Mouse (Mus musculus) heart, postnatal 0 days (tissue): ENCODE data around the gene Cnn2. TPM values are rescaled to one million over a fixed set of nuclear protein-coding genes. Genes with fewer than 3 reads are reported as not detected.
"Not testable (repeated sequence)": the region's sequence is repeated elsewhere in the genome, so short reads cannot be mapped to it uniquely, and the experiment has no call there.

Source experiments
- ATAC-seq: fragments of 200-750 bp; cut with Nextera tagmentation; 2 replicates; pipeline ENCODE4 v1.8.0; 2017; ENCODE audit warnings: low read depth, moderate number of reproducible peaks, moderate library complexity; ENCODE audit not compliant: insufficient read depth
- DNase-seq: peaks from one replicate; pipeline ENCODE4 v3.0.0-alpha.2; 2016; ENCODE audit warnings: low spot score
- H3K27ac ChIP-seq: fragments of 300-500 bp; sonication (generic); 2 replicates; pipeline ENCODE4 v1.5.1; 2014; ENCODE audit warnings: low read depth, mild to moderate bottlenecking
- H3K27me3 ChIP-seq: fragments of 300-500 bp; sonication (generic); 2 replicates; pipeline ENCODE4 v1.6.1; 2014; ENCODE audit warnings: low read length, mixed read lengths; ENCODE audit not compliant: control insufficient read depth, insufficient read depth
- H3K36me3 ChIP-seq: fragments of 300-500 bp; sonication (generic); replicated peaks from 2 replicates; pipeline ENCODE4 v1.6.1; 2014; ENCODE audit warnings: low read length, mixed read lengths; ENCODE audit not compliant: control insufficient read depth, insufficient read depth
- H3K4me1 ChIP-seq: fragments of 300-500 bp; sonication (generic); 2 replicates; pipeline ENCODE4 v1.6.1; 2014; ENCODE audit warnings: antibody characterized with exemption; ENCODE audit not compliant: control insufficient read depth, insufficient read depth
- H3K4me2 ChIP-seq: fragments of 300-500 bp; sonication (generic); 2 replicates; pipeline ENCODE4 v1.6.1; 2014; ENCODE audit warnings: low read depth, mild to moderate bottlenecking, low read length, moderate library complexity
- H3K4me3 ChIP-seq: fragments of 300-500 bp; sonication (generic); 2 replicates; pipeline ENCODE4 v1.5.1; 2014; ENCODE audit warnings: low read depth, low read length
- H3K9ac ChIP-seq: fragments of 300-500 bp; sonication (generic); replicated peaks from 2 replicates; pipeline ENCODE4 v1.6.1; 2014; ENCODE audit warnings: low read depth, low read length, mixed read lengths
- H3K9me3 ChIP-seq: fragments of 300-500 bp; sonication (generic); replicated peaks from 2 replicates; pipeline ENCODE4 v1.6.1; 2016; ENCODE audit warnings: low read length; ENCODE audit not compliant: control insufficient read depth
- CTCF ChIP-seq: IDR thresholded peaks from 2 replicates; pipeline ENCODE4 v1.5.1; 2016; ENCODE audit warnings: antibody characterized with exemption, control low read depth, low read depth
- EP300 ChIP-seq: IDR thresholded peaks from 2 replicates; pipeline ENCODE4 v1.6.1; 2016; ENCODE audit warnings: antibody characterized with exemption, low read depth
- WGBS: fragments of 180-500 bp; shearing (Covaris S2); extraction: QIAGEN DNeasy Blood & Tissue Kit; methylation state at CpG from one replicate; pipeline ENCODE4 v1.1.7; 2014; 5-methylcytosine and 5-hydroxymethylcytosine counted together
- polyA plus RNA-seq: library from polyadenylated mRNA; unstranded; fragments of >200 nt; fragmentation: Nextera tagmentation; extraction: Ambion mirVana; gene quantifications from 2 replicates; pipeline ENCODE4 v1.2.1, GENCODE M21; 2015
- total RNA-seq: library from RNA; depleted of rRNA; stranded (reverse); fragments of >200 nt; gene quantifications from 2 replicates; pipeline ENCODE4 v1.2.3, GENCODE M21; 2014; ENCODE audit warnings: low replicate concordance

Cnn2 gene
- total and polyA plus RNA-seq, 2 experiments from 2014 or later = 142 to 149 TPM

- Histone ChIP-seq H3K9ac (no peak overlapping the region), H3K4me2 (no peak overlapping the region), H3K9me3 (no peaks in the 10 kb centered on the region), H3K36me3 (no peaks in the 10 kb centered on the region), H3K27me3 (no peaks in the 10 kb centered on the region), H3K4me1 (0 out of 2 replicates have a peak, but pooled peaks cover 7% of the 10 kb centered on the region), H3K27ac (no peak overlapping the region), H3K4me3 (no peak overlapping the region)
- 40% methylated on average over 4 of the region's 4 CpGs for WGBS
- ATAC-seq (no peak), DNase-seq (no peak)
- TF ChIP-seq EP300 = no peak
- TF ChIP-seq CTCF = no peak
These were observed 31.7 kb upstream of the Cnn2 start for GRCm38 (mm10) chr10:79956643-79957154.

- WGBS = 15% methylated on average over 21 of the region's 21 CpGs
These were observed 30.1 kb upstream of the Cnn2 start for GRCm38 (mm10) chr10:79958140-79958816.

GRCm38 (mm10) chr10:79959412-79959811 is 29.0 kb upstream of the Cnn2 start:
- H3K9ac ChIP-seq, H3K27me3 ChIP-seq, H3K9me3 ChIP-seq, ATAC-seq, DNase-seq, H3K4me1 ChIP-seq: not testable (repeated sequence)
- Histone ChIP-seq H3K36me3 (peaks cover 25% of the 10 kb centered on the region), H3K4me3 (peak overlapping the region; percentile 98; the same call in 1 of the 2 replicates), H3K27ac (0 out of 2 replicates have a peak overlapping the region, but pooled peaks have one; percentile 53), H3K4me2 (peak overlapping the region; percentile 70)
- WGBS = 32% methylated on average over 10 of the region's 10 CpGs

More at GRCm38 (mm10) chr10:79958140-79958816, 30.1 kb upstream of the Cnn2 start:
- Histone ChIP-seq H3K4me1 (0 out of 2 replicates have a peak, but pooled peaks cover 7% of the 10 kb centered on the region), H3K36me3 (peaks cover 13% of the 10 kb centered on the region), H3K27ac (no peak overlapping the region), H3K4me3 (no peak overlapping the region), H3K9me3 (no peaks in the 10 kb centered on the region), H3K27me3 (no peaks in the 10 kb centered on the region), H3K4me2 (peak overlapping the region; percentile 17; the same call in 1 of the 2 replicates), H3K9ac (no peak overlapping the region)
- no peak for ATAC-seq
- DNase-seq = peak; percentile 68
- no peak for TF ChIP-seq EP300
- peak; percentile 94 for TF ChIP-seq CTCF

GRCm38 (mm10) chr10:79959847-79960601 is 28.4 kb upstream of the Cnn2 start, which contains the start of gene Wdr18:
Gene Wdr18, plus strand, starts transcription at chr10:79960152.
- Histone ChIP-seq H3K27ac (peak within 1 kb of the TSS; percentile 71), H3K4me3 (peak within 1 kb of the TSS; percentile 98), H3K36me3 (peaks cover 31% of the 10 kb centered on the region), H3K9ac (peak within 1 kb of the TSS; percentile 68), H3K9me3 (no peaks in the 10 kb centered on the region), H3K4me2 (peak within 1 kb of the TSS; percentile 70), H3K27me3 (no peaks in the 10 kb centered on the region), H3K4me1 (0 out of 2 replicates have a peak, but pooled peaks cover 7% of the 10 kb centered on the region)
- peak; percentile 99 for DNase-seq
- TF ChIP-seq CTCF (peak; percentile 99), EP300 (no peak)
- WGBS = under 1% methylated on average over 61 of the region's 61 CpGs
- ATAC-seq = peak; percentile 96

DNA sequence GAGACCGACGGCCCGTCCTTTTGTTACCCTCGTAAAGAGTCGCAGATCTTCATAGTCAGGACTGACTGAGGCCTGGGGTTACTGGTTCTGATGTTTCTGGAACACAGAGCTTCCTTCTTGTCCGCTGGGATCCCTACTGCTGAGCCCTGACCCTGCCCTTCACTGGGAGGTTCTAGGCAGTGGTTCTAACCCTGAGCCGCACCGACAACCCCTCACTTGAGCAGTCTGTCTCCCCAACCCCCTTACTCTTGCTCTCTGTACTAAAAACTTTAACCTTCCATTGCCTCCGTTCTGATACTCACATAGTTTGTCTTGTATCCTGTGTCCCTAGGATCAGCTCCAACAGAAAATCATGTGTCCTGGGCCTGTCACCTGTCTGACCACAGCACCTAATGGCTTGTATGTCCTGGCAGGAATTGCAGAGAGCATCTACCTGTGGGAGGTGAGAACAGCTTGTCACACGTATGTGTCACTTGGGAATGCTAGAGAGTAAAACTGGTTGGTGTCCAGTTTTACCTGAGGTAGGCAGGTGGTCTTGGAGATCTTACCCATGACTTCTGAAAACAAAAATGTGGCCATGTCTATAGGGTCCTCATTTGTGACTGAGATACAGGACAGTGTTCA is 27.6 kb upstream of the Cnn2 start:
- H3K4me1 ChIP-seq = 0 out of 2 replicates have a peak, but pooled peaks cover 7% of the 10 kb centered on the region
- TF ChIP-seq EP300 = no peak
- no peak for TF ChIP-seq CTCF
- no peak overlapping the region for H3K27ac ChIP-seq
- peak overlapping the region; percentile 68 for H3K9ac ChIP-seq
- ATAC-seq (no peak), DNase-seq (no peak)
- WGBS = 13% methylated on average over 10 of the region's 10 CpGs
- no peaks in the 10 kb centered on the region for H3K27me3 ChIP-seq
- peaks cover 38% of the 10 kb centered on the region for H3K36me3 ChIP-seq
- peak overlapping the region; percentile 70 for H3K4me2 ChIP-seq
- peak overlapping the region; percentile 98 for H3K4me3 ChIP-seq
- no peaks in the 10 kb centered on the region for H3K9me3 ChIP-seq
